Mouse (Mus musculus): Measurements from ENCODE around the gene Clic1. TPM values are rescaled to one million over a fixed set of nuclear protein-coding genes. Genes with fewer than 3 reads are reported as not detected.
"Not testable (repeated sequence)": the region's sequence is repeated elsewhere in the genome, so short reads cannot be mapped to it uniquely, and the experiment has no call there.

The Clic1 gene
- polyA plus RNA-seq, 1 experiment, result not detected

DNA sequence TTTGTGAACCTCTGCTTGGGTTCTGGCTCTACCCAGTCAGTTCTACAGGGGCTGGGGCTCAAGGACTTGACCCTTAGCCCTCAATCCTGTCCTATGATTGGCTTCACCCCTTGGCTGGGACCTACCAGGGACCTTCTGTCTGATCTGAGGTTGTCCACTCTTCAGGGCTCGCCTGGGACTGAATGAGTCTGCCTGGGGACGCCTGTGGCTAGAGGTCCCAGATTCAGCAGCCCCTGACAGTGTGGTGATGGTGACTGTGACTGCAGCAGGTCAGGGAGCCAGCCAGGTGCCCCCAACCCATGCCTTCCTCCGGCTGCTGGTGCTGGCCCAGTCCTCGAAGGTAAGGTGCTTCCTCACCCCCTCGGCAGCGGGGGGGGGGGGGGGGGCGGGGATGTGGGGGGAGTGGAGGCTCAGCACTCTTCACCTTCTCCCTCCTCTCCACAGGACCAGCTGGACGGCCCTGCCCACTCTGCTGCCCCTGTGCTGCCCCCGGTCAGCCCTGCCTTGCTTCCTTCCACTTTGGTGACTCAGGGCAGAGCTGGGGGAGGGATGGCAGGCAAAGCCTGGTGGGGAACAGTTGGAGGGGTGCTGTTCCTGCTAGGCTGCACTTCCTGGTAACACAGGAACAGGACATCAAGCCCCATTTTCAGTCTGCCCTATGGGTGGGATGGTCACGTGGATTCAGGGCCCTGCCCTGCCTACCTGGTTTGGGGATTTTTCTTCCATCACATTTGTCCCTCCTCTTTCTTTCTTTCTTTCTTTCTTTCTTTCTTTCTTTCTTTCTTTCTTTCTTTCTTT is 24.9 kb upstream of the Clic1 start:
- Histone ChIP-seq H3K4me1 (ENCODE audit: control insufficient read depth, insufficient read depth, low read length) (peaks cover 17% of the 10 kb centered on the region), H3K27ac (ENCODE audit: insufficient read depth, low read depth, low read length) (no peak overlapping the region), H3K4me3 (ENCODE audit: insufficient read depth, low read depth, low read length) (no peak overlapping the region)
- WGBS, result 82% methylated on average over 7 of the region's 10 CpGs
- TF ChIP-seq POLR2A (IDR thresholded peaks at IDR 0.05; ENCODE audit: insufficient read depth, low read depth, low read length), result no peak
- TF ChIP-seq CTCF (IDR thresholded peaks at IDR 0.05; ENCODE audit: insufficient read depth, low read depth, low read length), result no peak

DNA sequence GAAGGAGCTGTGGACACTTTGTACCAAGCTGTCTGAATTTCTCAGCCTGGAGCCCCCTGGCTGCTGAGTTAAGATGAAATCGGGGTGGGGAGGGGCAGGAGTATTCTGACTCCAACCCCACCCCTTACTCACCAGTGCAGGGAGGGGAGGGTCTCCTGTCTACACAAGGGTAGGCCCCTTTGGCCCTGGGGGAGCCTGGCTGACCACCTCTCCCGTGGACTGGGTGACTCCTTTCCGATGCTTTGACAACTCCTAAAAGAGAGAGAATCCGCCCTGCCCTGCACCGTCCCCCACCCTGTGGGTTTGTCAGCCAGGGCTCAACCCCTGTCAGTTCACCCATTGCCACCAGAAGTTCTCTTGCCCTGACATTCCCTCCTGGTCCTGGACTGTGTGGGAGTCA is 23.6 kb upstream of the Clic1 start:
- H3K4me1 ChIP-seq (ENCODE audit: control insufficient read depth, insufficient read depth, low read length), result peaks cover 20% of the 10 kb centered on the region
- WGBS, result 80% methylated on average over 5 of the region's 5 CpGs
- no peak overlapping the region for H3K27ac ChIP-seq (ENCODE audit: insufficient read depth, low read depth, low read length)
- no peak for TF ChIP-seq CTCF (IDR thresholded peaks at IDR 0.05; ENCODE audit: insufficient read depth, low read depth, low read length)
- no peak for TF ChIP-seq POLR2A (IDR thresholded peaks at IDR 0.05; ENCODE audit: insufficient read depth, low read depth, low read length)
- H3K4me3 ChIP-seq (ENCODE audit: insufficient read depth, low read depth, low read length), result no peak overlapping the region

DNA sequence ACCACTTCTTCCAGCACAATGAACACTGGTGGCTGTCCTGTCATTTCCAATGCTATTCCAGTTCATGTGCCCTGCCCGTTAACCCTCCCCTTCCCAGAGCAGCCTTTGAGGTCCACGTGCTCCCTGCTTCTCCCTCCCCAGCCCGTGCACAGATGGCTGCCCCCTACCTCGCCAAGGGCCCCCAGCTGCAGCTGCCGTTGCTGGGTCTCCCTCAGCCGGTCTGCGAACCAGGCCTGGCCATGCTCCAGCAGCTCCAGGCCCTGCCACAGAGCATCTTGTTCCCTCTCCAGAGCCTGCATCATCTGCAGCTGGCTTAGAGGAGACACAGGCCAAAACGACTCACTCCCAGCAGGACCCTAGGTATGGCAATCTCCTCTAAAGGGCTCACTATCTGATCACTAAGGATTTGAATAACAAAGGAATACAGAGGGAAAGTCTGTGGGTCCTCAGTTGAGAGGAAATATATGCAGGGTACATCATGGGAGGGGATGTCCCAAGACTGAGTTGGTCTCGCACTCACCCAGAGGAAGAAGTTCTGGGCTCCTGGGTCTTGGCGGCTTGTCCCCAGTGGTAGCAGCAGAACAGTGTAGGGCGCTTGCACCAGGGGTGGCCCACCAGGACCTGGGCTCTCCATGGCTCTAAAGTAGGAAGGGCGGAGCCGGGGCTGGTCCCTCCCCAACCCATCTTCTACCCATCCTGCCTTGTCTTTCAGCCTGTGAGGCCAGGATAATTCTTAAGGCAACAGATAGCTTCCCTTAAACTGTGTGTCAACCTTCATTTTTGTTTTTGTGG is 22.3 kb upstream of the Clic1 start, which contains the start of gene Sapcd1:
Gene Sapcd1 (minus strand): TSS at position 740 of the 792 bp plus-strand sequence.
- WGBS, result 44% methylated on average over 13 of the region's 13 CpGs
- peaks cover 16% of the 10 kb centered on the region for H3K4me1 ChIP-seq (ENCODE audit: control insufficient read depth, insufficient read depth, low read length)
- H3K27ac ChIP-seq (ENCODE audit: insufficient read depth, low read depth, low read length), result no peak within 1 kb of the TSS
- TF ChIP-seq CTCF (IDR thresholded peaks at IDR 0.05; ENCODE audit: insufficient read depth, low read depth, low read length) (no peak), POLR2A (IDR thresholded peaks at IDR 0.05; ENCODE audit: insufficient read depth, low read depth, low read length) (no peak)
- H3K4me3 ChIP-seq (ENCODE audit: insufficient read depth, low read depth, low read length), result no peak within 1 kb of the TSS

DNA sequence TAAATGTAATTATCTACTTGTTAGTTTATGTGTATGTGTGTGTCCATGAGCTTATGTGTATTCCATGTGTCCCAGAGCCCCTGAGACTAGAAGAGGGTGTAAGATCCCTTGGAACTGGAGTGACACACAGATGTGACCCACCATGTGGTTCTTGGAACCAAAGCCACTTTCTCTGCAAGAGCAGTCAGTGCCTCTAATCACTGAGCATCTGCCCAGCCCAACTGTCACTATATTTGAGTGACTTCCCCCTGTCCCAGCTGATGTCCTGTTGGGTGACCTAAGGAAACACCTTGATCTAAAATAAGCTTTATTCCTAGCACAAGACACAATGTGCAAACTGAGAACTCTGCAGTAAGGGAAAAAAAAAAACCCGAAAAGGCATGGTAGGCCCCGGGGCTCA is 21.5 kb upstream of the Clic1 start:
- TF ChIP-seq CTCF (IDR thresholded peaks at IDR 0.05; ENCODE audit: insufficient read depth, low read depth, low read length) (no peak), POLR2A (IDR thresholded peaks at IDR 0.05; ENCODE audit: insufficient read depth, low read depth, low read length) (no peak)
- Histone ChIP-seq H3K4me3 (ENCODE audit: insufficient read depth, low read depth, low read length) (no peak overlapping the region), H3K4me1 (ENCODE audit: control insufficient read depth, insufficient read depth, low read length) (peaks cover 16% of the 10 kb centered on the region), H3K27ac (ENCODE audit: insufficient read depth, low read depth, low read length) (no peak overlapping the region)
- WGBS, result 82% methylated on average over 2 of the region's 2 CpGs

DNA sequence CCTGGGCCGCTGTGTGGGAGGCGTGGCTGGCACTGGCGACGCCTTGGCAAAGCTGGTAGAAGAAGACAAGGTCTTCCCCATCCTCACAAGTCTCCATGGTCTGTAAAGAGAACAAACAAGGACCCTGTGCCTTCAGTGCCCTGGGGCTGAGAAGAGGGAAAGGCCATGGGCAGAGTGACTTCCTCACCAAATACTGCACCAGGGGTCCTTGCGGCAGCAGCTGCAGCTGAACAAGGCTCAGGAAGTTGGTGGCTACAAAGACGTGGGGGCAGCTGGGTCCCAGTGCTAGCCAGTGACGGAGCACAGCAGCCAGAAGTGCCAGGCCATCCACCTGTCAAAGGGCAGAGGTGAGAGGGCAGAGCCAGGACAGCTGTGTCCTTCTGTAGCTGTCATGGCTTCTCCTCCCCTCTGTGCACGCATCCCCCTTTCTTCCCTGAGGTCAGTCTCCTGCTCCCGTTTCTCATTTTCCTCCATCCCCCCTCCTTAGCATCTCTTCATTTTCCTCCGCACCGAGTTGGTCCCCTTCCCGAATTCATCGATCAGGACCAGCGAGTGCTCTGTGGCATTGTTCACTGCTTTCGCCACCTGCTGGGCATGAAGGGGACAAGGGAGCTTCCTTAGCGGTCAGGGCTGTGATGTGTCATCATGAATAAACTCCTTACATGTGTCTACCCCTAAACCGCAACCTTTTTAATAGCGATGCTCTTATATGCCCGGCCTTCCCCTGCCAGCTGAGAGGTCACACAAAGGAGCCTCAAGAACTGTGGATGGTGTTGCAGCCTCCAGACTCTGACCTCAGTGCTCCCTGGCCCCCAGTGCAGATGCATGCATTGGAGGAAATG is 19.9 kb upstream of the Clic1 start:
- WGBS, result 41% methylated on average over 19 of the region's 19 CpGs
- no peak for TF ChIP-seq CTCF (IDR thresholded peaks at IDR 0.05; ENCODE audit: insufficient read depth, low read depth, low read length)
- Histone ChIP-seq H3K4me3 (ENCODE audit: insufficient read depth, low read depth, low read length) (no peak overlapping the region), H3K4me1 (ENCODE audit: control insufficient read depth, insufficient read depth, low read length) (peaks cover 16% of the 10 kb centered on the region), H3K27ac (ENCODE audit: insufficient read depth, low read depth, low read length) (no peak overlapping the region)

DNA sequence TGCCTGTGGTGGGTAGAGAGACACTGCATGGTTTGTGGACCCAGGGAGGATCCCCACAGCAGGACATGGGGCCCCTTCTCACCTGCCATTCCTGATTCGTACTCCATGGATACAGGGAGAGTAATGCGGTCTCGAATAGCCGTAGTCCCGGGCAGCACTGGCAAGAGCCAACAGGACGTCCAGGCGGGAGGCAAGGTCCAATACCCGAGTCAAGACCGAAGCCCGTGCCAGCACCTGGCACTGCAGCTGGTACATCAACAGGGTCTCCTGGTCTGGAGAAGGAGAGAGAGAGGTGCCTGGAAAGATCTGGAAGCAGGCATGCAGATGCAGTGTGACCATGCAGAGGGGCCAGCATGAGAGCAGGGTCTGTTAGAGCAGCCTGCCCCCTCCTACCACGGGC is 18.5 kb upstream of the Clic1 start:
- no peak overlapping the region for H3K4me3 ChIP-seq (ENCODE audit: insufficient read depth, low read depth, low read length)
- peaks cover 10% of the 10 kb centered on the region for H3K4me1 ChIP-seq (ENCODE audit: control insufficient read depth, insufficient read depth, low read length)
- no peak overlapping the region for H3K27ac ChIP-seq (ENCODE audit: insufficient read depth, low read depth, low read length)
- TF ChIP-seq POLR2A (IDR thresholded peaks at IDR 0.05; ENCODE audit: insufficient read depth, low read depth, low read length) (no peak), CTCF (IDR thresholded peaks at IDR 0.05; ENCODE audit: insufficient read depth, low read depth, low read length) (no peak)
- 87% methylated on average over 11 of the region's 11 CpGs for WGBS

DNA sequence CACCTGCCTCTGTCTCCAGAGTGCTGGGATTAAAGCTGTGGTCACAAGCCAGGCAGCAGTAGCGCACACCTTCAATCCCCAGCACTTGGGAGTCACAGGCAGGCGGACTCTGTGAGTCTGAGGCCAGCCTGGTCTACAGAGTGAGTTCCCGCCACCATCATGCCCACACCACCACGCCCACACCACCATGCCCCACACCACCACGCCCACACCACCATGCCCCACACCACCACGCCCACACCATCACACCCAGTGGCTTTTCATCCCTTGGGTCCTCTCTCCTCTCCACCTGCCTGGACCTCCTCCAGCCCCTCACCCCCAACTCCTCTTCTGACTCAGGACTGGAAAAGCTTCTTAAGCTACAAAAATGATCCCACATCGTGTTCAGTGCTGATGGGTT is 17.9 kb upstream of the Clic1 start:
- WGBS, result 87% methylated on average over 7 of the region's 7 CpGs
- Histone ChIP-seq H3K4me1 (ENCODE audit: control insufficient read depth, insufficient read depth, low read length) (peaks cover 10% of the 10 kb centered on the region), H3K4me3 (ENCODE audit: insufficient read depth, low read depth, low read length) (no peak overlapping the region), H3K27ac (ENCODE audit: insufficient read depth, low read depth, low read length) (no peak overlapping the region)
- TF ChIP-seq CTCF (IDR thresholded peaks at IDR 0.05; ENCODE audit: insufficient read depth, low read depth, low read length), result no peak
- no peak for TF ChIP-seq POLR2A (IDR thresholded peaks at IDR 0.05; ENCODE audit: insufficient read depth, low read depth, low read length)

DNA sequence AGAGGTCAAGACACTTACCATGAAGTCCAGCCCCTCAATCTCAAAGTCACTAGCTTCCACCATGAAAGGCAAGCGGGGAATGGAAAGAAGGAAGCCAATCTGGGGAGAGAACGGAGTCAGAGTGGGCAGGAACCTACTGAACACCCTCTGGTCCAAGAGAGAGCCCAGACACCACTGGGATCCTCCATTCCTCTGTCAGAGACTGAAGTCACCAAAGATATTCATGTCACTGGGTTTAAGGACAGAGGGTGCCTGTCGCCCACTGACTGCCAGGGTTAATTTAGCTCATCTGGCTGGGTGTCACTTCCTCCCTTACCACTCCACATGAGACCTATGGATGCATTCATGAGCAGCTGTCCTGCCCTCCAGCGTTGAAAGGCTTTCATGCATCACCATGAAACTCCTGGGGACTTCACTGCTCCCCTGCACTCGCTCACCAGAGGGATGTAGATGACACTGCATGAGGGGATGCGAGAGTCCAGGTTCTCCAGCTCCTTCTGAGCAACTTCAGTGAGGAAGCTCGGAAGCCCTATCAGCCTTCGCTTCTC is 17.4 kb upstream of the Clic1 start:
- WGBS, result 84% methylated on average over 8 of the region's 8 CpGs
- Histone ChIP-seq H3K4me3 (ENCODE audit: insufficient read depth, low read depth, low read length) (no peak overlapping the region), H3K4me1 (ENCODE audit: control insufficient read depth, insufficient read depth, low read length) (peaks cover 10% of the 10 kb centered on the region), H3K27ac (ENCODE audit: insufficient read depth, low read depth, low read length) (no peak overlapping the region)
- TF ChIP-seq POLR2A (IDR thresholded peaks at IDR 0.05; ENCODE audit: insufficient read depth, low read depth, low read length) (no peak), CTCF (IDR thresholded peaks at IDR 0.05; ENCODE audit: insufficient read depth, low read depth, low read length) (no peak)

DNA sequence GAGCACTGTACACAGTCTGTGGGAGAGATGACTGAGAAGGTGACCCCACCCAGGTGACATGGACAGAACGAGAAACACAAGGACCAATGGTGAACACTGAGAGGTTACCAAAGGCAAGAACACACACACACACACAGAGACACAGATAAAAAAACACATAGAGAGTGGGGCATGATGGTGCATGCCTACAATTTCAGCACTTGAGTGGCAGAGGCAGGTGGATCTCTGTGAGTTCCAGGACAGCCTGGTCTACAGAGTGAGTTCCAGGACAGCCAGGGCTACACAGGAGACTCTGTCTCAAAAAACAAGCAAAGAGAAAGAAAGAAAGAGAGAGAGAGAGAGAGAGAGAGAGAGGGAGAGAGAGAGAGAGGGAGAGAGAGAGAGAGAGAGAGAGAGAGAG is 16.1 kb upstream of the Clic1 start:
- WGBS, result 75% methylated on average over 1 of the region's 1 CpGs
- H3K4me1 ChIP-seq (ENCODE audit: control insufficient read depth, insufficient read depth, low read length); H3K4me3 ChIP-seq (ENCODE audit: insufficient read depth, low read depth, low read length); H3K27ac ChIP-seq (ENCODE audit: insufficient read depth, low read depth, low read length): not testable (repeated sequence)

Measured in olfactory bulb, adult 2 months (tissue).